ENCODE assay signal across 29 mouse cellular contexts in the genomic region with DNA sequence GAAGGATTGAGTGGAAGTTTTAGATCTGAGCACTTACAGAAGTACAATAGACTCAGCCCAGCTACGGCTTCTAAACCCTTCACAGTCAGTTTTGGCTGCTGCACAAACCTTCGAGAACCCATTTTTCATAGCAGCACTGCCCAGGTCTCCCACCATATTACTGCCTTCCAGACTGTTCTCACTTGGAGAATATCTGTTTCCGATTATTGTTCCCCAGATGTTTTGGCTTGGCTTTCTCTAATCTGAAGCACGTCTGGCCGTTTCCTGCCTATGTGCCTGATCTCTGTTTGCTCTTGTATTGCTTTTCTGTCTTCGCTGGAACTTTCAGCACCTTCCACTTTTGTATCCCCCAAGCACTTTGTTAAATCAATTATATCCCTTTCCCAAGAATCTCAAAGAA.
DNase-seq lines count a peak whose midpoint lies in the region; ATAC-seq and TF ChIP-seq lines count a peak whose summit lies in the region.
"Had no signal": no experiment of that assay in that cellular context is flagged by ENCODE, and none has a peak within 500 bp of the region (broad histone marks: within the 10 kb centered on the region; RNA-seq: fewer than 3 reads in every experiment).

No protein-coding gene starts in this region.

- no peaks in the 10 kb centered on the region for H3K36me3 ChIP-seq in heart, embryonic 13.5 days
- H3K36me3 ChIP-seq in kidney, postnatal 0 days (ENCODE audit: insufficient read depth, low read length): no peaks in the 10 kb centered on the region
- no peaks in the 10 kb centered on the region for H3K36me3 ChIP-seq in embryonic facial prominence, embryonic 14.5 days (ENCODE audit: control insufficient read depth, insufficient read depth, low read length)
- H3K36me3 ChIP-seq: forebrain, embryonic 10.5 days; forebrain, embryonic 15.5 days; hindbrain, embryonic 13.5 days; midbrain, embryonic 12.5 days; neural tube, embryonic 12.5 days had no signal

- no peaks in the 10 kb centered on the region for H3K27me3 ChIP-seq in heart, embryonic 13.5 days (replicated peaks)
- H3K27me3 ChIP-seq in kidney, postnatal 0 days (ENCODE audit: insufficient read depth, low read length): no peaks in the 10 kb centered on the region
- H3K27me3 ChIP-seq in embryonic facial prominence, embryonic 14.5 days (replicated peaks; ENCODE audit: control insufficient read depth, insufficient read depth, low read length): no peaks in the 10 kb centered on the region
- H3K27me3 ChIP-seq: forebrain, embryonic 15.5 days; hindbrain, embryonic 13.5 days; megakaryocyte, embryonic 14.5 days; midbrain, embryonic 12.5 days; neural tube, embryonic 12.5 days had no signal

- TF ChIP-seq CTCF in kidney, postnatal 0 days (IDR thresholded peaks at IDR 0.05; ENCODE audit: low read depth): no peak

- ATAC-seq in heart, embryonic 13.5 days (ENCODE audit: extremely low read depth, insufficient number of reproducible peaks, low FRiP score, low TSS enrichment): no peak
- no peak for ATAC-seq in kidney, postnatal 0 days (replicated peaks; ENCODE audit: low FRiP score, low read depth)
- ATAC-seq in embryonic facial prominence, embryonic 14.5 days (ENCODE audit: low read depth): peak; percentile 78
- ATAC-seq: forebrain, embryonic 15.5 days; intestine, postnatal 0 days had no signal

- no peaks in the 10 kb centered on the region for H3K9me3 ChIP-seq in heart, embryonic 13.5 days
- H3K9me3 ChIP-seq in kidney, postnatal 0 days (replicated peaks; ENCODE audit: low read length): no peaks in the 10 kb centered on the region
- H3K9me3 ChIP-seq in embryonic facial prominence, embryonic 14.5 days (ENCODE audit: control insufficient read depth, low read length): no peaks in the 10 kb centered on the region
- H3K9me3 ChIP-seq: forebrain, embryonic 10.5 days; forebrain, embryonic 15.5 days; hindbrain, embryonic 13.5 days; megakaryocyte, embryonic 14.5 days; midbrain, embryonic 12.5 days; neural tube, embryonic 12.5 days had no signal

- H3K4me3 ChIP-seq in heart, embryonic 13.5 days: no peak overlapping the region
- H3K4me3 ChIP-seq in kidney, postnatal 0 days (replicated peaks; ENCODE audit: low read depth, low read length): no peak overlapping the region
- H3K4me3 ChIP-seq in embryonic facial prominence, embryonic 14.5 days (ENCODE audit: low read depth, low read length): no peak overlapping the region
- H3K4me3 ChIP-seq: forebrain, embryonic 10.5 days; forebrain, embryonic 15.5 days; gastrocnemius, adult 2 months; heart, adult 2 months; hindbrain, embryonic 13.5 days; megakaryocyte, embryonic 14.5 days; midbrain, embryonic 12.5 days; myocyte; neural tube, embryonic 12.5 days had no signal

- H3K9ac ChIP-seq in heart, embryonic 13.5 days: no peak overlapping the region
- H3K9ac ChIP-seq in kidney, postnatal 0 days (ENCODE audit: low read depth, low read length): no peak overlapping the region
- H3K9ac ChIP-seq in embryonic facial prominence, embryonic 14.5 days (ENCODE audit: low read depth, low read length): no peak overlapping the region
- H3K9ac ChIP-seq: forebrain, embryonic 15.5 days; hindbrain, embryonic 13.5 days; midbrain, embryonic 12.5 days; neural tube, embryonic 12.5 days had no signal

- H3K4me2 ChIP-seq in heart, embryonic 13.5 days: no peak overlapping the region
- H3K4me2 ChIP-seq in kidney, postnatal 0 days (ENCODE audit: low read length): no peak overlapping the region
- H3K4me2 ChIP-seq in embryonic facial prominence, embryonic 14.5 days (ENCODE audit: low read depth, low read length): no peak overlapping the region
- H3K4me2 ChIP-seq: forebrain, embryonic 15.5 days; hindbrain, embryonic 13.5 days; liver, embryonic 11.5 days; midbrain, embryonic 12.5 days; neural tube, embryonic 12.5 days had no signal

- peaks cover 38% of the 10 kb centered on the region for H3K4me1 ChIP-seq in heart, embryonic 13.5 days
- no peaks in the 10 kb centered on the region for H3K4me1 ChIP-seq in kidney, postnatal 0 days (replicated peaks; ENCODE audit: insufficient read depth, low read length)
- H3K4me1 ChIP-seq in embryonic facial prominence, embryonic 14.5 days (ENCODE audit: control insufficient read depth, insufficient read depth, low read length): peaks cover 4% of the 10 kb centered on the region; the same call in 1 of the 2 replicates
- H3K4me1 ChIP-seq: megakaryocyte, embryonic 14.5 days; midbrain, embryonic 12.5 days; neural tube, embryonic 12.5 days had no signal

- H3K27ac ChIP-seq in heart, embryonic 13.5 days (replicated peaks): peak overlapping the region; percentile 45; the same call in 1 of the 2 replicates
- no peak overlapping the region for H3K27ac ChIP-seq in kidney, postnatal 0 days
- no peak overlapping the region for H3K27ac ChIP-seq in embryonic facial prominence, embryonic 14.5 days (replicated peaks; ENCODE audit: low read depth, low read length)
- H3K27ac ChIP-seq: forebrain, embryonic 10.5 days; forebrain, embryonic 15.5 days; gastrocnemius, adult 2 months; heart, adult 2 months; hindbrain, embryonic 13.5 days; midbrain, embryonic 12.5 days; neural tube, embryonic 12.5 days; stomach, postnatal 0 days had no signal

- 43% methylated on average over 6 of the region's 6 CpGs for WGBS in heart, embryonic 13.5 days
- 73% methylated on average over 6 of the region's 6 CpGs for WGBS in kidney, postnatal 0 days
- WGBS in embryonic facial prominence, embryonic 14.5 days: 20% methylated on average over 6 of the region's 6 CpGs

- no peak for DNase-seq in heart, postnatal 4 days
- peak; percentile 28 for DNase-seq in kidney, postnatal 0 days (ENCODE audit: low spot score)
- DNase-seq in kidney, adult 11 months: no peak
- DNase-seq in embryonic facial prominence, embryonic 14.5 days (ENCODE audit: low spot score): peak; percentile 85
- DNase-seq in gastrocnemius, adult 8-10 months (ENCODE audit: low spot score in 2 of 2): no peak
- DNase-seq in cerebellum, adult 18-20 months: no peak
- DNase-seq: adrenal gland, postnatal 14 days; cerebellum, adult 11 months; cerebellum, adult 9-11 months; gastrocnemius, adult 2 months; heart, adult 2 months; heart, postnatal 36 days; kidney, postnatal 4 days; lung, postnatal 4 days; right cerebral cortex, adult 18-20 months; right cerebral cortex, postnatal 4 days; thymus, adult 18-20 months; thymus, postnatal 36 days had no signal

Comparison
In these comparisons a context has a peak if more than half of its experiments do, and no peak if none do; other contexts are left out.
1. DNase-seq: peak in kidney, postnatal 0 days (single experiment) and embryonic facial prominence, embryonic 14.5 days (single experiment); none in heart, postnatal 4 days (single experiment), kidney, adult 11 months (single experiment), gastrocnemius, adult 8-10 months (0 of 2) and cerebellum, adult 18-20 months (0 of 2).